In genomic region chr4:134256407-134257197, GRCm38 (mm10) we compare ENCODE assay signal across 9 mouse cellular contexts. TPM values are rescaled to one million over a fixed set of nuclear protein-coding genes. Genes with fewer than 3 reads are reported as not detected.
DNase-seq lines count a peak whose midpoint lies in the region; ATAC-seq lines count a peak whose summit lies in the region.
"Had no signal": no experiment of that assay in that cellular context is flagged by ENCODE, and none has a peak within 500 bp of the region (broad histone marks: within the 10 kb centered on the region; RNA-seq: fewer than 3 reads in every experiment).

No protein-coding gene starts in this region.

- H3K9ac ChIP-seq in lung, embryonic 16.5 days (ENCODE audit: low read length): no peak overlapping the region
- H3K9ac ChIP-seq in heart, embryonic 13.5 days: peak overlapping the region; percentile 61
- H3K9ac ChIP-seq in stomach, embryonic 14.5 days (replicated peaks; ENCODE audit: low read depth, low read length): no peak overlapping the region

- H3K4me3 ChIP-seq in lung, embryonic 16.5 days (ENCODE audit: low read length): no peak overlapping the region
- peak overlapping the region; percentile 8 for H3K4me3 ChIP-seq in heart, embryonic 13.5 days
- no peak overlapping the region for H3K4me3 ChIP-seq in stomach, embryonic 14.5 days (ENCODE audit: low read depth, low read length)
- H3K4me3 ChIP-seq: megakaryocyte, embryonic 14.5 days had no signal

- H3K36me3 ChIP-seq in lung, embryonic 16.5 days (ENCODE audit: control insufficient read depth, insufficient read depth, low read length): no peaks in the 10 kb centered on the region
- no peaks in the 10 kb centered on the region for H3K36me3 ChIP-seq in heart, embryonic 13.5 days
- no peaks in the 10 kb centered on the region for H3K36me3 ChIP-seq in stomach, embryonic 14.5 days (ENCODE audit: control insufficient read depth, insufficient read depth, low read length)

- H3K4me1 ChIP-seq in lung, embryonic 16.5 days (replicated peaks; ENCODE audit: control insufficient read depth, insufficient read depth, low read length): peaks cover 35% of the 10 kb centered on the region
- peaks cover 65% of the 10 kb centered on the region for H3K4me1 ChIP-seq in heart, embryonic 13.5 days
- H3K4me1 ChIP-seq in stomach, embryonic 14.5 days (ENCODE audit: control insufficient read depth, insufficient read depth, low read length): peaks cover 23% of the 10 kb centered on the region

- H3K4me2 ChIP-seq in lung, embryonic 16.5 days (ENCODE audit: low read depth, low read length): no peak overlapping the region
- H3K4me2 ChIP-seq in heart, embryonic 13.5 days: peak overlapping the region; percentile 55
- H3K4me2 ChIP-seq in stomach, embryonic 14.5 days (replicated peaks; ENCODE audit: low read depth, low read length): no peak overlapping the region

- intact Hi-C loops in left cerebral cortex, postnatal 36 days (cut with DNase I): no loop called here

- no peaks in the 10 kb centered on the region for H3K9me3 ChIP-seq in lung, embryonic 16.5 days (ENCODE audit: control insufficient read depth, low read length)
- no peaks in the 10 kb centered on the region for H3K9me3 ChIP-seq in heart, embryonic 13.5 days
- H3K9me3 ChIP-seq in stomach, embryonic 14.5 days (ENCODE audit: control insufficient read depth, low read depth, low read length): no peaks in the 10 kb centered on the region

- peak; percentile 21; the same call in 1 of the 2 replicates for ATAC-seq in lung, embryonic 16.5 days (ENCODE audit: low read depth)
- no peak for ATAC-seq in heart, embryonic 13.5 days (ENCODE audit: extremely low read depth, insufficient number of reproducible peaks, low FRiP score, low TSS enrichment)
- peak; percentile 25; the same call in 1 of the 2 replicates for ATAC-seq in stomach, embryonic 14.5 days (ENCODE audit: insufficient number of reproducible peaks, insufficient read depth, low FRiP score, low read depth)

- peaks cover 26% of the 10 kb centered on the region for H3K27me3 ChIP-seq in lung, embryonic 16.5 days (ENCODE audit: control insufficient read depth, insufficient read depth, low read depth, low read length)
- peaks cover 34% of the 10 kb centered on the region for H3K27me3 ChIP-seq in heart, embryonic 13.5 days (replicated peaks)
- peaks cover 10% of the 10 kb centered on the region; the same call in 1 of the 2 replicates for H3K27me3 ChIP-seq in stomach, embryonic 14.5 days (ENCODE audit: control insufficient read depth, insufficient read depth, low read length)

- DNase-seq in lung, postnatal 25 days (ENCODE audit: low spot score): no peak
- DNase-seq in kidney, postnatal 14 days: peak; percentile 70
- no peak for DNase-seq in natural killer cell, adult 2 months (ENCODE audit: low spot score in 2 of 2)
- DNase-seq in left cerebral cortex, postnatal 36 days (ENCODE audit: low spot score in 2 of 2): no peak
- no peak for DNase-seq in adipocyte (ENCODE audit: low spot score)

- H3K27ac ChIP-seq in lung, embryonic 16.5 days (ENCODE audit: low read length): peak overlapping the region; percentile 58
- H3K27ac ChIP-seq in heart, embryonic 13.5 days (replicated peaks): peak overlapping the region; percentile 71
- no peak overlapping the region for H3K27ac ChIP-seq in stomach, embryonic 14.5 days (ENCODE audit: low read length)

- WGBS in lung, embryonic 16.5 days: 19% methylated on average over 19 of the region's 19 CpGs
- WGBS in heart, embryonic 13.5 days: 9% methylated on average over 19 of the region's 19 CpGs
- WGBS in stomach, embryonic 14.5 days: 20% methylated on average over 19 of the region's 19 CpGs

RNA-seq across cellular contexts. Expression of gene Grrp1, which starts 2.7 kb away (rescaled TPM):
- polyA plus RNA-seq in lung, embryonic 16.5 days (2015; fragmentation: Nextera tagmentation; extraction: Ambion mirVana): 9.0 and 11.0 TPM in 2 replicates
- 4.3 and 5.0 TPM in 2 replicates for polyA plus RNA-seq in heart, embryonic 13.5 days (2015; fragmentation: Nextera tagmentation; extraction: Ambion mirVana)
- 4.1 and 4.5 TPM in 2 replicates for polyA plus RNA-seq in stomach, embryonic 14.5 days (2014; fragmentation: Nextera tagmentation; extraction: Ambion mirVana)
- 1 to 10 TPM; 2.8 to 3.4 TPM for total RNA-seq in left cerebral cortex, postnatal 36 days (2021)

RNA-seq across cellular contexts. Expression of gene Gm30191, which starts 9.9 kb away (rescaled TPM):
- polyA plus RNA-seq in lung, embryonic 16.5 days (2015; fragmentation: Nextera tagmentation; extraction: Ambion mirVana): not detected in 2 replicates
- not detected in 2 replicates for polyA plus RNA-seq in heart, embryonic 13.5 days (2015; fragmentation: Nextera tagmentation; extraction: Ambion mirVana)
- polyA plus RNA-seq in stomach, embryonic 14.5 days (2014; fragmentation: Nextera tagmentation; extraction: Ambion mirVana): not detected in 2 replicates
- not detected for total RNA-seq in left cerebral cortex, postnatal 36 days (2021)

RNA-seq across cellular contexts. Expression of gene Zfp593, which starts 11.2 kb away (rescaled TPM):
- 10.9 and 12.6 TPM in 2 replicates for polyA plus RNA-seq in lung, embryonic 16.5 days (2015; fragmentation: Nextera tagmentation; extraction: Ambion mirVana)
- polyA plus RNA-seq in heart, embryonic 13.5 days (2015; fragmentation: Nextera tagmentation; extraction: Ambion mirVana): 9.2 and 9.9 TPM in 2 replicates
- polyA plus RNA-seq in stomach, embryonic 14.5 days (2014; fragmentation: Nextera tagmentation; extraction: Ambion mirVana): 14.8 and 16.5 TPM in 2 replicates
- total RNA-seq in left cerebral cortex, postnatal 36 days (2021): 10 to 100 TPM in 1 of 2 experiments, 1 to 10 TPM in 1; 9.2 to 13.2 TPM

RNA-seq across cellular contexts. Expression of gene E130218I03Rik, which starts 13.1 kb away (rescaled TPM):
- polyA plus RNA-seq in lung, embryonic 16.5 days (2015; fragmentation: Nextera tagmentation; extraction: Ambion mirVana): 0.48 and 0.80 TPM in 2 replicates
- polyA plus RNA-seq in heart, embryonic 13.5 days (2015; fragmentation: Nextera tagmentation; extraction: Ambion mirVana): 0.17 and 0.21 TPM in 2 replicates
- 0.36 and 0.41 TPM in 2 replicates for polyA plus RNA-seq in stomach, embryonic 14.5 days (2014; fragmentation: Nextera tagmentation; extraction: Ambion mirVana)
- under 1 TPM in 1 of 2 experiments, not detected in 1; 0.47 TPM for total RNA-seq in left cerebral cortex, postnatal 36 days (2021)

RNA-seq across cellular contexts. Expression of gene Cnksr1, which starts 18.4 kb away (rescaled TPM):
- 12.6 and 14.2 TPM in 2 replicates for polyA plus RNA-seq in lung, embryonic 16.5 days (2015; fragmentation: Nextera tagmentation; extraction: Ambion mirVana)
- polyA plus RNA-seq in heart, embryonic 13.5 days (2015; fragmentation: Nextera tagmentation; extraction: Ambion mirVana): 1.3 and 1.5 TPM in 2 replicates
- polyA plus RNA-seq in stomach, embryonic 14.5 days (2014; fragmentation: Nextera tagmentation; extraction: Ambion mirVana): 5.7 and 6.3 TPM in 2 replicates
- total RNA-seq in left cerebral cortex, postnatal 36 days (2021): under 1 TPM; 0.27 to 0.66 TPM
